Mouse (Mus musculus): Measurements from ENCODE around the gene Gm49354. TPM values are rescaled to one million over a fixed set of nuclear protein-coding genes. Genes with fewer than 3 reads are reported as not detected.

Gene Gm49354
- polyA plus RNA-seq (2021; fragmentation: Nextera tagmentation): not detected in 2 replicates
- long read RNA-seq, experiment 1, partial matches to known transcripts: 0 of 3 reads
- long read RNA-seq, experiment 1, other reads (novel, unspliced or antisense): 3 of 3 reads
- long read RNA-seq, experiment 2: 0 reads

GRCm38 (mm10) chr13:59782145-59782544 lies at the start of gene Gm49354:
Gene Gm49354 (minus strand): TSS chr13:59782245.

GRCm38 (mm10) chr13:59822507-59823462 lies 40.7 kb upstream of the Gm49354 start, which contains the start of gene Tut7:
Gene Tut7 (minus strand): TSS chr13:59823147.

GRCm38 (mm10) chr13:59769296-59770163 lies 12.5 kb downstream of the Gm49354 start, which contains the start of gene Isca1:
Gene Isca1 (minus strand): TSS chr13:59769810.

GRCm38 (mm10) chr13:59746711-59747110 lies 35.3 kb downstream of the Gm49354 start, which contains the start of gene 1700014D04Rik:
Gene 1700014D04Rik (minus strand): TSS chr13:59746752.

GRCm38 (mm10) chr13:59731652-59732051 lies 50.4 kb downstream of the Gm49354 start, which contains the start of gene Spata31d1d:
Gene Spata31d1d (minus strand): TSS chr13:59731752.

GRCm38 (mm10) chr13:59711984-59712383 lies 70.1 kb downstream of the Gm49354 start, which contains the start of gene Spata31d1b:
Gene Spata31d1b (plus strand): TSS chr13:59712284.

GRCm38 (mm10) chr13:59710230-59710629 lies 71.8 kb downstream of the Gm49354 start, which contains the start of gene Spata31d1a:
Gene Spata31d1a (minus strand): TSS chr13:59710330.

Other genes starting within 250 kb of the Gm49354 start
- gene Agtpbp1, start 197.0 kb downstream of the Gm49354 start, polyA plus RNA-seq (2021; fragmentation: Nextera tagmentation): 105 and 125 TPM in 2 replicates
- 33.7 and 43.0 TPM in 2 replicates for gene Naa35, start 197.0 kb downstream of the Gm49354 start, polyA plus RNA-seq (2021; fragmentation: Nextera tagmentation)
- gene Golm1, start 106.4 kb downstream of the Gm49354 start, polyA plus RNA-seq (2021; fragmentation: Nextera tagmentation): 11.2 and 12.9 TPM in 2 replicates
- not detected in 2 replicates for gene 4921517D22Rik, start 88.1 kb downstream of the Gm49354 start, polyA plus RNA-seq (2021; fragmentation: Nextera tagmentation)
- not detected in 2 replicates for gene Spata31d1a, start 71.9 kb downstream of the Gm49354 start, polyA plus RNA-seq (2021; fragmentation: Nextera tagmentation)
- not detected in 2 replicates for gene Spata31d1b, start 70.0 kb downstream of the Gm49354 start, polyA plus RNA-seq (2021; fragmentation: Nextera tagmentation)
- not detected in 2 replicates for gene Spata31d1d, start 50.5 kb downstream of the Gm49354 start, polyA plus RNA-seq (2021; fragmentation: Nextera tagmentation)
- gene 1700014D04Rik, start 35.5 kb downstream of the Gm49354 start, polyA plus RNA-seq (2021; fragmentation: Nextera tagmentation): 0.45 and 0.50 TPM in 2 replicates
- 314 and 339 TPM in 2 replicates for gene Isca1, start 12.4 kb downstream of the Gm49354 start, polyA plus RNA-seq (2021; fragmentation: Nextera tagmentation)
- 14.7 and 18.7 TPM in 2 replicates for gene Tut7, start 40.9 kb upstream of the Gm49354 start, polyA plus RNA-seq (2021; fragmentation: Nextera tagmentation)

All from left cerebral cortex, adult 6 months (tissue).